Mouse (Mus musculus) heart, embryonic 16.5 days (tissue): Measurements from ENCODE around the gene Tubgcp2. TPM values are rescaled to one million over a fixed set of nuclear protein-coding genes. Genes with fewer than 3 reads are reported as not detected.

Experiments used
- ATAC-seq: fragments of 200-750 bp; cut with Nextera tagmentation; replicated peaks from 2 replicates; pipeline ENCODE4 v1.8.0; 2017; ENCODE audit warnings: moderate number of reproducible peaks; ENCODE audit not compliant: insufficient read depth, low FRiP score; ENCODE audit errors: extremely low read depth
- H3K27ac ChIP-seq: fragments of 300-500 bp; sonication (generic); 2 replicates; pipeline ENCODE4 v1.5.1; 2014; ENCODE audit warnings: mild to moderate bottlenecking, low read length, control low read depth, moderate library complexity
- H3K27me3 ChIP-seq: fragments of 300-500 bp; sonication (generic); 2 replicates; pipeline ENCODE4 v1.6.1; 2014; ENCODE audit warnings: low read length, mixed read lengths; ENCODE audit not compliant: control insufficient read depth, insufficient read depth
- H3K36me3 ChIP-seq: fragments of 300-500 bp; sonication (generic); 2 replicates; pipeline ENCODE4 v1.6.1; 2014; ENCODE audit not compliant: control insufficient read depth, insufficient read depth
- H3K4me1 ChIP-seq: fragments of 300-500 bp; sonication (generic); 2 replicates; pipeline ENCODE4 v1.6.1; 2014; ENCODE audit warnings: low read length, mixed read lengths; ENCODE audit not compliant: control insufficient read depth, insufficient read depth
- H3K4me2 ChIP-seq: fragments of 300-500 bp; sonication (generic); 2 replicates; pipeline ENCODE4 v1.6.1; 2014; ENCODE audit warnings: low read depth, mild to moderate bottlenecking, control low read depth, low read length
- H3K4me3 ChIP-seq: fragments of 300-500 bp; sonication (generic); 2 replicates; pipeline ENCODE4 v1.5.1; 2014; ENCODE audit warnings: mild to moderate bottlenecking, control low read depth, low read length
- H3K9ac ChIP-seq: fragments of 300-500 bp; sonication (generic); 2 replicates; pipeline ENCODE4 v1.6.1; 2014; ENCODE audit warnings: low read length, control low read depth
- H3K9me3 ChIP-seq: fragments of 300-500 bp; sonication (generic); replicated peaks from 2 replicates; pipeline ENCODE4 v1.6.1; 2016; ENCODE audit warnings: low read length; ENCODE audit not compliant: control insufficient read depth
- WGBS: fragments of 180-500 bp; shearing (Covaris S2); extraction: QIAGEN DNeasy Blood & Tissue Kit; methylation state at CpG from one replicate; pipeline ENCODE4 v1.1.7; 2014; 5-methylcytosine and 5-hydroxymethylcytosine counted together
- polyA plus RNA-seq: library from polyadenylated mRNA; unstranded; fragments of >200 nt; fragmentation: Nextera tagmentation; extraction: Ambion mirVana; gene quantifications from 2 replicates; pipeline ENCODE4 v1.2.1, GENCODE M21; 2015

Tubgcp2 gene
- polyA plus RNA-seq, 1 experiment from 2014 or later: 39.9 TPM

DNA sequence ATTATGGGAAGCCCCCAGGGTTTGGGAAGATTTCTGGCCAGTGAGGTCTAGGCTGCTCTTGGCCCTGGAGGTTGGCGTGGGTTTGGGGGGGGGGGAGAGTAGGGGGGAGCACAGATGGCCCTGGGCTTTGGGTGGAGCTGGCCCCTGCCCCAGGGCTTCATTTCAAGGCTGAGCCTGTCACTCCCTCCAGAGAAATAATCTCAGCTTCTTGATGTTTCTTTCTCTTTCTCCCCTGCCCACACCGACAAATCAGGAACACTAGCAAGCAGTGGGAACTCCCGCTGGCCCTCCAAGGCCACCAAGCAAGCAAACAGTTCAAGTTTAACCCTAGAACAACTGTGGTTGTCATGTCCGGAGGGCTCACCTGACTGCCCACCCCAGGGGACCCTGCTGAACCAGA lies 72.7 kb downstream of the Tubgcp2 start:
- Histone ChIP-seq H3K4me1 (no peaks in the 10 kb centered on the region), H3K4me2 (no peak overlapping the region), H3K9me3 (no peaks in the 10 kb centered on the region), H3K36me3 (no peaks in the 10 kb centered on the region), H3K4me3 (no peak overlapping the region), H3K9ac (no peak overlapping the region), H3K27me3 (peaks cover 11% of the 10 kb centered on the region), H3K27ac (no peak overlapping the region)
- 48% methylated on average over 4 of the region's 4 CpGs for WGBS
- ATAC-seq: no peak

DNA sequence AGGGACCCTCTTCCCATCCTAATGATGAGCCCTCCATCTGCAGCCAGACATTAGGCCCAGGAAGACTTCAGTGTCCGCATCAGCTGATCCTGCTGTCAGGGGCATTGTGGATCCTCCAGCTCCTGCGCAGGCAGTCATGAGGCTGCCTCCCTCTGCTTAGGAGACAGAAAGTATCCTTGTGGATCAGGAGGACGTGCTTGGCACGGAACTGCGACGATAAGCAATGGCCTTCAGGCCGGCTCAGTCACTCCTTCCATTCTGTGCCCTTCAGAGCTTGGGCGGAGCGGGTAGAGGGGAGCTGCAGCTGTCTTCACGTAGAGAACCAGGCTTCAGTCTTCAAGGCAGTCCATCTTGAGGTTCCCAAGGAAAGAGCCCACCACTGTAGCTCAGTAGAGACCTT lies 75.3 kb downstream of the Tubgcp2 start:
- Histone ChIP-seq H3K27ac (no peak overlapping the region), H3K4me2 (no peak overlapping the region)
- WGBS: 81% methylated on average over 10 of the region's 10 CpGs

DNA sequence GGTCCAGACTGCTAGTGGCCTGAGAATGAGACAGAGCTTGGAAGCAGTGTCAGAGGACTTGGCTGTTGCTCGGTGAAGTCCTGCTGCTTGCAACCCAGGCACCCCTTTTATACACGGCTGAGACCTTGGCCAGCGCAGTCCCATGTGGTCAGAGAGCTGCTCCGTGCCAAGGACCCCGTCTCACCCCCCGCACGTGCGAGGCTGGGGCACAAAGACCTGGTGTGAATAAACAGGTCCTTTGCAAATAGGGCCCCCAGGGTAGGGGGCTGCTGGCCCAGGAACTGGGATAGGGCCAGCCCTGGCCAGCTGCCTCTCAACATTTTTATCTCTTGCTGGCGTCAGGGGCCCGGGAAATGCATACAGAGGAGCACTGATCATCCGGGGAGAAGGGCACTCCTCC lies 78.5 kb downstream of the Tubgcp2 start:
- no peak for ATAC-seq

More for the DNA sequence above, 75.3 kb downstream of the Tubgcp2 start:
- Histone ChIP-seq H3K27me3 (peaks cover 9% of the 10 kb centered on the region), H3K9me3 (no peaks in the 10 kb centered on the region), H3K36me3 (no peaks in the 10 kb centered on the region), H3K4me1 (peaks cover 4% of the 10 kb centered on the region), H3K9ac (no peak overlapping the region), H3K4me3 (no peak overlapping the region)
- ATAC-seq: no peak

DNA sequence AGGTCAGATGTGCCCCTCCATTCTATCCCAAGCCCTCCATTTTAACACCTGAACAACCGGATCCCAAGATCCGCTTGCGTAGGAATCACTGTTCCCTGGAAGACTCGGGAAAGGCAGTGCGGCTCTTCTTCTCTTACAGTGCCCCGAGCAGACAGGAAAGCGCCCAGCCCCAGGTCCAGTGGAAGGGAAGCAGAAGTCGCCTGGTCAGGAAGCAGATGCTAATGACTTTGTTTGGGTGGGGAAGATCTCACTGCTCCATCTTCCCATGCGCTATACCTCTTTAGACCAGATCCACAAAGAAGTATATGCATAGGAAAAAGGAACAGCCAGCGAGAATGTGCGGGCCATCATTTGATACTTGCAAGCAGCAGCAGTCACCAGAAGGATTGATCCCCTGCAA lies 79.0 kb downstream of the Tubgcp2 start:
- Histone ChIP-seq H3K4me2 (no peak overlapping the region), H3K9ac (no peak overlapping the region), H3K27ac (no peak overlapping the region), H3K27me3 (peaks cover 9% of the 10 kb centered on the region), H3K9me3 (no peaks in the 10 kb centered on the region), H3K36me3 (no peaks in the 10 kb centered on the region), H3K4me3 (no peak overlapping the region), H3K4me1 (peaks cover 4% of the 10 kb centered on the region)
- ATAC-seq: no peak
- 42% methylated on average over 11 of the region's 11 CpGs for WGBS

More for the DNA sequence above, 78.5 kb downstream of the Tubgcp2 start:
- no peak overlapping the region for H3K4me3 ChIP-seq
- H3K27me3 ChIP-seq: peaks cover 9% of the 10 kb centered on the region
- H3K9ac ChIP-seq: no peak overlapping the region
- no peak overlapping the region for H3K27ac ChIP-seq
- H3K36me3 ChIP-seq: no peaks in the 10 kb centered on the region
- H3K9me3 ChIP-seq: no peaks in the 10 kb centered on the region
- no peak overlapping the region for H3K4me2 ChIP-seq
- peaks cover 4% of the 10 kb centered on the region for H3K4me1 ChIP-seq
- WGBS: 24% methylated on average over 11 of the region's 11 CpGs

DNA sequence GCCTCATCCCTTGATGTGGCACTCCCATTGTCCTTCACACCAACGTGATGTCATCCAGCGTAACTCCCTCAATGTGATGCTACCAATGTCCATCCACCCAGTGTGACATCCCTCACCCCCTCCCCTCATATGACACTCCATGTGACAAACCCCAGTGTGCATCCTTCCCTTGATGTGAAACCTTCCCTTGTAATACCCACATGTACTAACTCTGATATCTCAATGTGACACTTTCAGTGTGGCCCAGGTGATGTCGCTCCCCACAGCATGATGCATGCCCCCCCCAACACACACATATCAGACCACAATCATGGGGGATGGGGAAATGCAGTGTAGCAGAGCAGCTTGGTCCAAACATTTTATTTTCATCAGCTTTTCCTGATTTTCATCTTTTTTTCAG lies 79.8 kb downstream of the Tubgcp2 start:
- H3K27me3 ChIP-seq: peaks cover 9% of the 10 kb centered on the region
- 71% methylated on average over 3 of the region's 3 CpGs for WGBS

DNA sequence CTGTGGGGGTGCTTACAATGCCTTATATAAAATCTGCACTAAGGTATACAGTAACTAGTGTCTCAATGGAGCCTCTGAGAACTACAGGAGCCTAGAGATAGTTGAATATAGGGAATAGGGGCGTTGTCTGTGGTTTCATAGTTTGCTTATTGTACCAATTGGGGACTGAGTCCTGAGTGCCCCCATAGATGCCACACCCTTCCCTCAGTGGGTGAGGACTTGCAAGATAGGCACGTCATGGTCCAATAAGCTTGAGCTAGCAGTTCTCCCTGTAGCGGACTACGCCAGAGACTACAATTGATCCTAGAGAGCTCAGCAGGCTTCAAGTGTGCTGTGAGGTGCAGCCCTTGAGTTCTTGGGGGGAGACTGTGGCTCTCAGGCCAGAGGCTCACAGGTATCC lies 81.0 kb downstream of the Tubgcp2 start:
- H3K9ac ChIP-seq: no peak overlapping the region
- H3K4me1 ChIP-seq: peaks cover 7% of the 10 kb centered on the region
- H3K4me2 ChIP-seq: no peak overlapping the region
- H3K27me3 ChIP-seq: peaks cover 7% of the 10 kb centered on the region
- no peaks in the 10 kb centered on the region for H3K36me3 ChIP-seq
- ATAC-seq: no peak
- H3K9me3 ChIP-seq: no peaks in the 10 kb centered on the region
- H3K27ac ChIP-seq: no peak overlapping the region
- WGBS: 78% methylated on average over 4 of the region's 4 CpGs
- H3K4me3 ChIP-seq: no peak overlapping the region

More for the DNA sequence above, 79.8 kb downstream of the Tubgcp2 start:
- no peak for ATAC-seq
- H3K4me3 ChIP-seq: no peak overlapping the region
- no peak overlapping the region for H3K4me2 ChIP-seq
- no peaks in the 10 kb centered on the region for H3K9me3 ChIP-seq
- peaks cover 4% of the 10 kb centered on the region for H3K4me1 ChIP-seq
- H3K36me3 ChIP-seq: no peaks in the 10 kb centered on the region
- no peak overlapping the region for H3K27ac ChIP-seq
- no peak overlapping the region for H3K9ac ChIP-seq

DNA sequence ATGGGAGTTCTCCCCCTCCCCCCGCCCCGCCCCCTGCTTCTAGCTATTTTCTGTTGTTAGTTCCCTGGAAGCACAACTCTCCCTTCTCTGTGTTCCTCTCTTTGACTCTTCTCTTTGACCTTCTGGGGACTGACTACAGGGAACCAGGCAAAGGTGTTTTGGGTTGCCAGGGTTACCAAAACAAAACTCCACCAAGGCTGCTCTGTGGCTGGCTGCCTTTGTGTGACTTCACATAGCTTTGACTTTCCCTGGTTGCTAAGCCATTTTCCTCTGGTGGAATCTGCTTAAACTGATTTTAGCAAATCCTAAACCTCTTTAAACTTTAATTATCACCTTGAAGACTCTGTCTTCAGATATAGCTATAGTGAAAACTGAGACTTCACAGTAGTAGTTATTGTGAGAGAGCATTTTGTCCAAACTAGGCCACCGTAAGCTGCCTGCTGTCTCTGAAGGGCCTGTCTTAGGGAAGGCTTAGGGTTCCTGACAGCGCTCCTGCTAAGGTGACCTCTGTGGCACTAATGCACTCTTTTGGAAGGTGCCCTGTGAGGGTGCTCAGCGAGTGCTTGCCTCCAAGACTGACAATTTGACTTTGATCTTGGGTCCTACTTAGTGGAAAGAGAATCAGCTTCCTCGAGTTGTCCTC lies 84.4 kb downstream of the Tubgcp2 start:
- Histone ChIP-seq H3K9me3 (no peaks in the 10 kb centered on the region), H3K4me2 (no peak overlapping the region), H3K4me3 (no peak overlapping the region), H3K9ac (no peak overlapping the region), H3K36me3 (no peaks in the 10 kb centered on the region), H3K27me3 (peaks cover 17% of the 10 kb centered on the region), H3K27ac (no peak overlapping the region), H3K4me1 (peaks cover 3% of the 10 kb centered on the region)
- WGBS: 73% methylated on average over 6 of the region's 6 CpGs
- ATAC-seq: no peak

DNA sequence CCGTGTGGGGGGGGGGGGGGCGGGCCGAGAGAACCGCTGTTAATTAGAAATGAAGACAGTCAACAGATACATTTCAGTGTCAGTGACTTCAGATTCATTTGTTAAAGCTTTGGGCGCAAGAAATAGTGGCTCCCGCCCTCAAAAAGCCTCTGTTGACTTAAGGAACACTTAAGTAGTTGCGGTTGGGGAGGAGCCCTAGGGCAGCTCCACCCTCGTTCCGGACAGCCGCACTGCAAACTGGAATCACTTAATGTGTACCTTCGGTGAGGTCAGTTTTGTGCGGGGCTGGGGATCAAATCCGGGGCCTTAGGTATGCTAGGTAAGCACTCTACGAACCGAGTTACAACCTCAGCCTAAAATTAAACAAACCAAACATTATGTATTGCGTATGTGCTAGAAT lies 85.4 kb downstream of the Tubgcp2 start:
- H3K36me3 ChIP-seq: no peaks in the 10 kb centered on the region
- 5% methylated on average over 16 of the region's 16 CpGs for whole genome bisulfite sequencing
- ATAC-seq: no peak
- peaks cover 3% of the 10 kb centered on the region for H3K4me1 ChIP-seq
- H3K9ac ChIP-seq: peak overlapping the region; percentile 68
- peak overlapping the region; percentile 76 for H3K4me3 ChIP-seq
- peaks cover 20% of the 10 kb centered on the region for H3K27me3 ChIP-seq
- peak overlapping the region; percentile 97 for H3K4me2 ChIP-seq
- no peaks in the 10 kb centered on the region for H3K9me3 ChIP-seq
- H3K27ac ChIP-seq: peak overlapping the region; percentile 59

DNA sequence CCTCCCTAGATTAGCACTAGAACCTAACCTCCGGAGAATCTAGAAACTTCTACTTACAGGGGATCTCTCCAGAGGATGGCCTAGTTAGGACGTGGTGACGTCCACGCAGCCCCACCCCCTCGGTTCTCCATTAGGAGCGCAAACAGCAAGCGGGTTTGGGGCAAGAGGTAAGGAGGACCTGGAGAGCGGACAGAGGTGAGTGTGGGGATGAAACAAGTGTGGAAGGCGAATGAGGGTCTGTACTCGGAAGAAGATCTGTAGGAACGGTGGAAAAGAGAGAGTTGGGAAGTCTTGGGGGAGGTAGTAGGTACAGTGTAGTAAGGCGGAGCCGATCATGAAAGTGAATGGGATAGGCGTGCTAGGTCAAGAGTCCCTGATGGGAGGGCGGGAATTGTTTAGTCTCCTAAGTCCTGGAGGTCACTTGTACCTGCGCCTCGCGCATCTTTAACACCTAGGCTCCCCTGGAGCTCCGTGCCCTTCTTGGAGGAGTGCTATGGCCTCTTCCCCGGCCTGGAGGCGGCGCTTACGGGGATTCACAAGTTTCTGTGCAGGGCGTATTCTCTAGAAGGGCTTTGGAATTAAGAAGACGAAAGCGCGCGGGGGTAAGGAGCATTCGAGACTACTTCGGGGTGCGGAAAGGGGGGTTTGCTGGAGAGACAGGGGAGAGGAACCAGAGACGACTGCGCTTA lies 86.0 kb downstream of the Tubgcp2 start:
- H3K4me2 ChIP-seq: peak overlapping the region; percentile 97
- no peaks in the 10 kb centered on the region for H3K36me3 ChIP-seq
- peak; percentile 71 for ATAC-seq
- WGBS: under 1% methylated on average over 33 of the region's 33 CpGs
- peak overlapping the region; percentile 76 for H3K4me3 ChIP-seq
- no peaks in the 10 kb centered on the region for H3K9me3 ChIP-seq
- H3K27me3 ChIP-seq: peaks cover 26% of the 10 kb centered on the region
- peak overlapping the region; percentile 68 for H3K9ac ChIP-seq
- H3K4me1 ChIP-seq: peaks cover 3% of the 10 kb centered on the region
- H3K27ac ChIP-seq: peak overlapping the region; percentile 59
